Mouse (Mus musculus): ENCODE measurements around the gene Olfr159. TPM values are rescaled to one million over a fixed set of nuclear protein-coding genes. Genes with fewer than 3 reads are reported as not detected.

Olfr159 gene
- polyA plus RNA-seq (2021; fragmentation: Nextera tagmentation), result not detected in 2 replicates
- long read RNA-seq, experiment 1, result 0 reads
- long read RNA-seq, experiment 2, result 0 reads

GRCm38 (mm10) chr4:43770909-43771308 lies at the start of gene Olfr159:
TSS of gene Olfr159 (minus strand) at chr4:43771009.

GRCm38 (mm10) chr4:43729794-43730550 lies 40.8 kb downstream of the Olfr159 start, which contains the start of gene Spaar:
TSS of gene Spaar (plus strand) at chr4:43730034.

GRCm38 (mm10) chr4:43726995-43727394 lies 43.8 kb downstream of the Olfr159 start, which contains the start of gene Hrct1:
TSS of gene Hrct1 (plus strand) at chr4:43727188.

Other genes with a start within 250 kb of the Olfr159 start
- 2.9 and 4.0 TPM in 2 replicates for gene Tpm2, start 247.2 kb downstream of the Olfr159 start, polyA plus RNA-seq (2021; fragmentation: Nextera tagmentation)
- 61.7 and 62.9 TPM in 2 replicates for gene Creb3, start 208.7 kb downstream of the Olfr159 start, polyA plus RNA-seq (2021; fragmentation: Nextera tagmentation)
- 46.0 and 49.4 TPM in 2 replicates for gene Tln1, start 208.3 kb downstream of the Olfr159 start, polyA plus RNA-seq (2021; fragmentation: Nextera tagmentation)
- 25.7 and 34.6 TPM in 2 replicates for gene Rgp1, start 192.3 kb downstream of the Olfr159 start, polyA plus RNA-seq (2021; fragmentation: Nextera tagmentation)
- 22.4 and 27.0 TPM in 2 replicates for gene Gba2, start 192.1 kb downstream of the Olfr159 start, polyA plus RNA-seq (2021; fragmentation: Nextera tagmentation)
- 0.24 TPM in 1 of 2 replicates, not detected in the other for gene Msmp, start 186.5 kb downstream of the Olfr159 start, polyA plus RNA-seq (2021; fragmentation: Nextera tagmentation)
- 5.0 and 6.5 TPM in 2 replicates for gene Npr2, start 139.1 kb downstream of the Olfr159 start, polyA plus RNA-seq (2021; fragmentation: Nextera tagmentation)
- 3.8 and 4.6 TPM in 2 replicates for gene Spag8, start 117.4 kb downstream of the Olfr159 start, polyA plus RNA-seq (2021; fragmentation: Nextera tagmentation)
- gene Hint2, start 114.5 kb downstream of the Olfr159 start, polyA plus RNA-seq (2021; fragmentation: Nextera tagmentation), result 161 and 201 TPM in 2 replicates
- gene Tmem8b, start 102.0 kb downstream of the Olfr159 start, polyA plus RNA-seq (2021; fragmentation: Nextera tagmentation), result 7.0 and 7.9 TPM in 2 replicates
- gene Fam221b, start 101.9 kb downstream of the Olfr159 start, polyA plus RNA-seq (2021; fragmentation: Nextera tagmentation), result 1.2 TPM in 2 replicates
- gene Olfr70, start 70.2 kb downstream of the Olfr159 start, polyA plus RNA-seq (2021; fragmentation: Nextera tagmentation), result not detected in 2 replicates
- not detected in 2 replicates for gene Olfr71, start 60.8 kb downstream of the Olfr159 start, polyA plus RNA-seq (2021; fragmentation: Nextera tagmentation)
- gene Hrct1, start 43.8 kb downstream of the Olfr159 start, polyA plus RNA-seq (2021; fragmentation: Nextera tagmentation), result 0.69 and 0.87 TPM in 2 replicates
- 0.21 and 0.24 TPM in 2 replicates for gene Spaar, start 41.0 kb downstream of the Olfr159 start, polyA plus RNA-seq (2021; fragmentation: Nextera tagmentation)
- gene Olfr156, start 52.9 kb upstream of the Olfr159 start, polyA plus RNA-seq (2021; fragmentation: Nextera tagmentation), result not detected in 2 replicates
- not detected in 2 replicates for gene Olfr157, start 69.2 kb upstream of the Olfr159 start, polyA plus RNA-seq (2021; fragmentation: Nextera tagmentation)
- not detected in 2 replicates for gene Olfr155, start 80.6 kb upstream of the Olfr159 start, polyA plus RNA-seq (2021; fragmentation: Nextera tagmentation)
- gene Reck, start 104.5 kb upstream of the Olfr159 start, polyA plus RNA-seq (2021; fragmentation: Nextera tagmentation), result 1.6 and 2.4 TPM in 2 replicates
- gene Glipr2, start 186.4 kb upstream of the Olfr159 start, polyA plus RNA-seq (2021; fragmentation: Nextera tagmentation), result 4.2 and 4.6 TPM in 2 replicates
- not detected in 2 replicates for gene Ccin, start 212.5 kb upstream of the Olfr159 start, polyA plus RNA-seq (2021; fragmentation: Nextera tagmentation)
- gene Clta, start 233.4 kb upstream of the Olfr159 start, polyA plus RNA-seq (2021; fragmentation: Nextera tagmentation), result 506 and 562 TPM in 2 replicates